Comparison of ENCODE assay signal across 8 mouse cellular contexts in genomic region chr3:90514691-90515090, GRCm38 (mm10). TPM values are rescaled to one million over a fixed set of nuclear protein-coding genes. Genes with fewer than 3 reads are reported as not detected.
DNase-seq lines count a peak whose midpoint lies in the region; ATAC-seq lines count a peak whose summit lies in the region.

No protein-coding gene starts in this region.

- no peaks in the 10 kb centered on the region for H3K9me3 ChIP-seq in embryonic facial prominence, embryonic 14.5 days (ENCODE audit: control insufficient read depth, low read length)
- H3K9me3 ChIP-seq in heart, embryonic 13.5 days: no peaks in the 10 kb centered on the region
- no peaks in the 10 kb centered on the region for H3K9me3 ChIP-seq in kidney, embryonic 16.5 days (ENCODE audit: low read length)

- WGBS in embryonic facial prominence, embryonic 14.5 days: 1% methylated on average over 10 of the region's 10 CpGs
- WGBS in heart, embryonic 13.5 days: 0% methylated on average over 10 of the region's 10 CpGs
- WGBS in kidney, embryonic 16.5 days: 0% methylated on average over 10 of the region's 10 CpGs

- H3K4me2 ChIP-seq in embryonic facial prominence, embryonic 14.5 days (ENCODE audit: low read depth, low read length): peak overlapping the region; percentile 62
- peak overlapping the region; percentile 96 for H3K4me2 ChIP-seq in heart, embryonic 13.5 days
- H3K4me2 ChIP-seq in kidney, embryonic 16.5 days (replicated peaks; ENCODE audit: low read depth, low read length): peak overlapping the region; percentile 88

- peaks cover 15% of the 10 kb centered on the region for H3K4me1 ChIP-seq in embryonic facial prominence, embryonic 14.5 days (ENCODE audit: control insufficient read depth, insufficient read depth, low read length)
- peaks cover 27% of the 10 kb centered on the region for H3K4me1 ChIP-seq in heart, embryonic 13.5 days
- H3K4me1 ChIP-seq in kidney, embryonic 16.5 days (ENCODE audit: insufficient read depth, low read length): peaks cover 22% of the 10 kb centered on the region

- peak; percentile 57 to 60 for DNase-seq in B cell, adult 2 months
- peak; percentile 46 for DNase-seq in T-cell, adult 2 months (ENCODE audit: low spot score)
- DNase-seq in embryonic facial prominence, embryonic 14.5 days (ENCODE audit: low spot score): peak; percentile 88
- peak; percentile 88 for DNase-seq in lung, postnatal 36 days
- DNase-seq in skeletal muscle tissue, adult 2 months (ENCODE audit: low read depth, low spot score): peak; percentile 79
- no peak for DNase-seq in left cerebral cortex, adult 11 months (ENCODE audit: low spot score)

- peak; percentile 87 for ATAC-seq in embryonic facial prominence, embryonic 14.5 days (ENCODE audit: low read depth)
- peak; percentile 74 for ATAC-seq in heart, embryonic 13.5 days (ENCODE audit: extremely low read depth, insufficient number of reproducible peaks, low FRiP score, low TSS enrichment)
- ATAC-seq in kidney, embryonic 16.5 days (ENCODE audit: low FRiP score, low TSS enrichment): peak; percentile 88

- no peaks in the 10 kb centered on the region for H3K36me3 ChIP-seq in embryonic facial prominence, embryonic 14.5 days (ENCODE audit: control insufficient read depth, insufficient read depth, low read length)
- H3K36me3 ChIP-seq in heart, embryonic 13.5 days: peaks cover 11% of the 10 kb centered on the region
- H3K36me3 ChIP-seq in kidney, embryonic 16.5 days (ENCODE audit: insufficient read depth, low read length): 0 out of 2 replicates have a peak, but pooled peaks cover 6% of the 10 kb centered on the region

- H3K27me3 ChIP-seq in embryonic facial prominence, embryonic 14.5 days (replicated peaks; ENCODE audit: control insufficient read depth, insufficient read depth, low read length): peaks cover 6% of the 10 kb centered on the region; the same call in 1 of the 2 replicates
- H3K27me3 ChIP-seq in heart, embryonic 13.5 days (replicated peaks): 0 out of 2 replicates have a peak, but pooled peaks cover 9% of the 10 kb centered on the region
- H3K27me3 ChIP-seq in kidney, embryonic 16.5 days (ENCODE audit: insufficient read depth, low read length): no peaks in the 10 kb centered on the region

- peak overlapping the region; percentile 57 for H3K9ac ChIP-seq in embryonic facial prominence, embryonic 14.5 days (ENCODE audit: low read depth, low read length)
- H3K9ac ChIP-seq in heart, embryonic 13.5 days: peak overlapping the region; percentile 82
- H3K9ac ChIP-seq in kidney, embryonic 16.5 days (replicated peaks; ENCODE audit: low read length): peak overlapping the region; percentile 70

- H3K4me3 ChIP-seq in embryonic facial prominence, embryonic 14.5 days (ENCODE audit: low read depth, low read length): peak overlapping the region; percentile 42
- peak overlapping the region; percentile 63 for H3K4me3 ChIP-seq in heart, embryonic 13.5 days
- peak overlapping the region; percentile 57 for H3K4me3 ChIP-seq in kidney, embryonic 16.5 days (ENCODE audit: low read length)

- no peak overlapping the region for H3K27ac ChIP-seq in embryonic facial prominence, embryonic 14.5 days (replicated peaks; ENCODE audit: low read depth, low read length)
- H3K27ac ChIP-seq in heart, embryonic 13.5 days (replicated peaks): peak overlapping the region; percentile 79
- peak overlapping the region; percentile 59 for H3K27ac ChIP-seq in kidney, embryonic 16.5 days (ENCODE audit: low read length)

RNA-seq across cellular contexts. Expression of gene S100a13, which starts 0.5 kb away (rescaled TPM):
- 40.8 and 45.8 TPM in 2 replicates for polyA plus RNA-seq in embryonic facial prominence, embryonic 14.5 days (2014; fragmentation: Nextera tagmentation; extraction: Ambion mirVana)
- 70.4 and 73.4 TPM in 2 replicates for polyA plus RNA-seq in heart, embryonic 13.5 days (2015; fragmentation: Nextera tagmentation; extraction: Ambion mirVana)
- 43.4 and 45.8 TPM in 2 replicates for polyA plus RNA-seq in kidney, embryonic 16.5 days (2015; fragmentation: Nextera tagmentation; extraction: Ambion mirVana)

RNA-seq across cellular contexts. Expression of gene S100a1, which starts 0.5 kb away (rescaled TPM):
- 37.2 and 49.6 TPM in 2 replicates for polyA plus RNA-seq in embryonic facial prominence, embryonic 14.5 days (2014; fragmentation: Nextera tagmentation; extraction: Ambion mirVana)
- 203 and 220 TPM in 2 replicates for polyA plus RNA-seq in heart, embryonic 13.5 days (2015; fragmentation: Nextera tagmentation; extraction: Ambion mirVana)
- 116 and 122 TPM in 2 replicates for polyA plus RNA-seq in kidney, embryonic 16.5 days (2015; fragmentation: Nextera tagmentation; extraction: Ambion mirVana)

RNA-seq across cellular contexts. Expression of gene Chtop, which starts 5.4 kb away (rescaled TPM):
- 92.1 and 98.4 TPM in 2 replicates for polyA plus RNA-seq in embryonic facial prominence, embryonic 14.5 days (2014; fragmentation: Nextera tagmentation; extraction: Ambion mirVana)
- 92.0 and 98.5 TPM in 2 replicates for polyA plus RNA-seq in heart, embryonic 13.5 days (2015; fragmentation: Nextera tagmentation; extraction: Ambion mirVana)
- polyA plus RNA-seq in kidney, embryonic 16.5 days (2015; fragmentation: Nextera tagmentation; extraction: Ambion mirVana): 135 and 144 TPM in 2 replicates

RNA-seq across cellular contexts. Expression of gene S100a14, which starts 12.0 kb away (rescaled TPM):
- 15.6 and 21.5 TPM in 2 replicates for polyA plus RNA-seq in embryonic facial prominence, embryonic 14.5 days (2014; fragmentation: Nextera tagmentation; extraction: Ambion mirVana)
- 0.17 and 0.28 TPM in 2 replicates for polyA plus RNA-seq in heart, embryonic 13.5 days (2015; fragmentation: Nextera tagmentation; extraction: Ambion mirVana)
- polyA plus RNA-seq in kidney, embryonic 16.5 days (2015; fragmentation: Nextera tagmentation; extraction: Ambion mirVana): 7.5 and 7.9 TPM in 2 replicates

RNA-seq across cellular contexts. Expression of gene S100a16, which starts 22.4 kb away (rescaled TPM):
- 182 and 201 TPM in 2 replicates for polyA plus RNA-seq in embryonic facial prominence, embryonic 14.5 days (2014; fragmentation: Nextera tagmentation; extraction: Ambion mirVana)
- 62.7 and 65.2 TPM in 2 replicates for polyA plus RNA-seq in heart, embryonic 13.5 days (2015; fragmentation: Nextera tagmentation; extraction: Ambion mirVana)
- 214 and 232 TPM in 2 replicates for polyA plus RNA-seq in kidney, embryonic 16.5 days (2015; fragmentation: Nextera tagmentation; extraction: Ambion mirVana)
